Mouse (Mus musculus) heart, adult 2 months (tissue): Measurements from ENCODE around the gene Elovl7.

Source experiments
- CTCF ChIP-seq: fragments of 200-600 bp; IDR thresholded peaks from 2 replicates; pipeline ENCODE4 v1.8.1; 2022; ENCODE audit warnings: antibody characterized with exemption, mild to moderate bottlenecking, moderate library complexity
- EP300 ChIP-seq: fragments of 200-500 bp; IDR thresholded peaks from 2 replicates; pipeline ENCODE4 v1.6.1; 2011; ENCODE audit warnings: low read depth, low read length, control low read depth; ENCODE audit not compliant: insufficient read depth
- POLR2A ChIP-seq: fragments of 200-500 bp; IDR thresholded peaks from 2 replicates; pipeline ENCODE4 v1.6.1; 2011; ENCODE audit warnings: mild to moderate bottlenecking, low read depth, low read length, control low read depth; ENCODE audit not compliant: insufficient read depth

DNA sequence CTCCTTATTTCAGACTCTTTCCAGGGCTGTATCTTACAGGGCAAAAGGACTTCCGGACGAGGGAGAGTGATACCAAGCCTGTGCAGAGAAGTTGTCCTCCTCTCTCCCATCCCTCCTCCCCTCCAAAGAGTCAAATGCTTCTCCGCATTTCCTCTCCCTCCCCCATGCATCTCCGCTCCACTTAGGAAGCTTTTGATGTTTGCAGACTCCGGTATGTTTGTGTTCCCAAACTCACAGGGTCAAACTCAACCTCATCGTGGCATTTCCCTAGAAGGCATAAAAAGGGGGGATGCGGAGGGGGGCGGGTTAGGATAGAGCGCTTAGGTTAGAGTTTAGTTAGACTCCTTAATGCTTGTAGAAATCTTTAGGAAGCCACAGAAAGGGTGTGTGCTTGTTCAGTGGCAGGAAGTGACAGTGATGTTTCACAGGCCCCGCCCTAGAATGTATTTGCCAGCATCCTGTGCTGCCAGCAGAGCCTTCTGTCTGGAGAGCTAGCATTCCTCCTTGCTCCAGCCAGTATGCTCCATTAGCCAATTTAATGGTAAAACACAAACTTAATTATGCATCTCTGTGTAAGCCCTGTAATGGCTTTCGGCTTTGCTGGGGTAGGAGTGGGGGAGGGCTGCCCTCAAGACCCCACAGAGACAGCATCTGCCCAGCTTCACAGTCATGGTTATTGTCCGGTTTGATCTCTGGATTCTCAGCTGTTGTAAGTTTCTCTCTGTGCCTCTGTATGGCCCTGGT lies 83.3 kb downstream of the Elovl7 start:
- 0 out of 2 replicates have a peak, but pooled peaks have one; percentile 22 for TF ChIP-seq POLR2A
- no peak for TF ChIP-seq CTCF
- no peak for TF ChIP-seq EP300
